Mouse (Mus musculus): ENCODE data around the gene Pde3b. TPM values are rescaled to one million over a fixed set of nuclear protein-coding genes. Genes with fewer than 3 reads are reported as not detected.

Pde3b gene
- polyA plus RNA-seq, 1 experiment = 31.1 TPM

GRCm38 (mm10) chr7:114429768-114430167 lies 14.7 kb downstream of the Pde3b start:
- no peak overlapping the region for H3K4me3 ChIP-seq (ENCODE audit: control insufficient read depth, low read depth, low read length)
- no peaks in the 10 kb centered on the region for H3K4me1 ChIP-seq (ENCODE audit: control insufficient read depth, insufficient read depth, low read length)
- H3K36me3 ChIP-seq (ENCODE audit: control insufficient read depth, insufficient read depth, low read length) = no peaks in the 10 kb centered on the region
- no peak for TF ChIP-seq CTCF (IDR thresholded peaks at IDR 0.05; ENCODE audit: control insufficient read depth, insufficient read depth, insufficient replicate concordance, low read depth, low read length)
- no peak for TF ChIP-seq POLR2A (IDR thresholded peaks at IDR 0.05; ENCODE audit: control insufficient read depth, low read depth, low read length)
- no peak overlapping the region for H3K27ac ChIP-seq (ENCODE audit: control insufficient read depth, insufficient read depth, low read depth, low read length)
- H3K27me3 ChIP-seq (ENCODE audit: control insufficient read depth, insufficient read depth, low read length) = no peaks in the 10 kb centered on the region

DNA sequence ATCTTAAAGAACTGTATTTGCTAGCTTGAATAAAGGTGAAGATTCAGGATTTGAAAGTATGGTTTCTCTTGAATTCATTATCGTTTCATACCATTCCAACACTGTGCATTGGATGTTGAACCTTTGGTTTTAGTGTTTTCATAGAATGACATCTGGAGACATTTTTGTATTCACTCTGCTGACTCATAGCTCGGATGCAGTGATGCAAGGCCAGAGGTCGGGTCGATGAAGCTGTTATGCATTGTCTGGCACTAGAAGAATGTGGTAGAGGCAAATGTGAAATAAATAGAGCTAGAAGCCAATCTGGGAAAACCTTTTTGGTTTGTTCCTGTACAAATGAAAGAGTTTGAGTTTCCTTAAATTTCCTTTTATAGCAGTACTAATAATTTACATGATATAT lies 16.9 kb downstream of the Pde3b start:
- Histone ChIP-seq H3K27me3 (ENCODE audit: control insufficient read depth, insufficient read depth, low read length) (no peaks in the 10 kb centered on the region), H3K27ac (ENCODE audit: control insufficient read depth, insufficient read depth, low read depth, low read length) (no peak overlapping the region), H3K36me3 (ENCODE audit: control insufficient read depth, insufficient read depth, low read length) (no peaks in the 10 kb centered on the region), H3K4me3 (ENCODE audit: control insufficient read depth, low read depth, low read length) (no peak overlapping the region), H3K4me1 (ENCODE audit: control insufficient read depth, insufficient read depth, low read length) (no peaks in the 10 kb centered on the region)
- no peak for TF ChIP-seq CTCF (IDR thresholded peaks at IDR 0.05; ENCODE audit: control insufficient read depth, insufficient read depth, insufficient replicate concordance, low read depth, low read length)
- TF ChIP-seq POLR2A (IDR thresholded peaks at IDR 0.05; ENCODE audit: control insufficient read depth, low read depth, low read length) = no peak

DNA sequence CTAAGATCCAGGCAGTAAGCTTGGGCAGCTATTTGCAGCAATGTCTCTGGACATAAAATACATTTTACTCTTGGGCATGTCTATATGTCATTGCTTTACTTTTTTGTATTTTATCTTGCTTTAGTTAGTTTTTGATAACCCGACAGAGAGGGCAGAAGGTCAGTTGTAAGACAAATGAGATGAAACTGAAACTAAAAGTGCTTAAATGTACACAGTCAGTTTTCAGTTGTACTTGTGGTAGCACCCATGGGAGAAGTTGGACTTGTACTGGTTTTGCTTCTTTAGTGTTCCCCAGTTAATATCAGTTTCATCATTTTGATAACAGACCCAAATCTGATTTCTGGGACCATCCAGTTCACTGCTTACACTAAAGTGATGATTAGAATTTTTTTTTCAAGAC lies 24.6 kb downstream of the Pde3b start:
- no peak for TF ChIP-seq CTCF (IDR thresholded peaks at IDR 0.05; ENCODE audit: control insufficient read depth, insufficient read depth, insufficient replicate concordance, low read depth, low read length)
- TF ChIP-seq POLR2A (IDR thresholded peaks at IDR 0.05; ENCODE audit: control insufficient read depth, low read depth, low read length) = no peak
- Histone ChIP-seq H3K27me3 (ENCODE audit: control insufficient read depth, insufficient read depth, low read length) (no peaks in the 10 kb centered on the region), H3K4me3 (ENCODE audit: control insufficient read depth, low read depth, low read length) (no peak overlapping the region), H3K4me1 (ENCODE audit: control insufficient read depth, insufficient read depth, low read length) (no peaks in the 10 kb centered on the region), H3K27ac (ENCODE audit: control insufficient read depth, insufficient read depth, low read depth, low read length) (no peak overlapping the region), H3K36me3 (ENCODE audit: control insufficient read depth, insufficient read depth, low read length) (no peaks in the 10 kb centered on the region)

GRCm38 (mm10) chr7:114440494-114440893 lies 25.4 kb downstream of the Pde3b start:
- H3K4me1 ChIP-seq (ENCODE audit: control insufficient read depth, insufficient read depth, low read length) = no peaks in the 10 kb centered on the region
- no peak overlapping the region for H3K27ac ChIP-seq (ENCODE audit: control insufficient read depth, insufficient read depth, low read depth, low read length)
- no peak overlapping the region for H3K4me3 ChIP-seq (ENCODE audit: control insufficient read depth, low read depth, low read length)
- no peak for TF ChIP-seq CTCF (IDR thresholded peaks at IDR 0.05; ENCODE audit: control insufficient read depth, insufficient read depth, insufficient replicate concordance, low read depth, low read length)
- no peak for TF ChIP-seq POLR2A (IDR thresholded peaks at IDR 0.05; ENCODE audit: control insufficient read depth, low read depth, low read length)
- H3K27me3 ChIP-seq (ENCODE audit: control insufficient read depth, insufficient read depth, low read length) = no peaks in the 10 kb centered on the region
- H3K36me3 ChIP-seq (ENCODE audit: control insufficient read depth, insufficient read depth, low read length) = no peaks in the 10 kb centered on the region

GRCm38 (mm10) chr7:114452876-114453275 lies 37.8 kb downstream of the Pde3b start:
- H3K27me3 ChIP-seq (ENCODE audit: control insufficient read depth, insufficient read depth, low read length) = no peaks in the 10 kb centered on the region
- TF ChIP-seq CTCF (IDR thresholded peaks at IDR 0.05; ENCODE audit: control insufficient read depth, insufficient read depth, insufficient replicate concordance, low read depth, low read length) (no peak), POLR2A (IDR thresholded peaks at IDR 0.05; ENCODE audit: control insufficient read depth, low read depth, low read length) (no peak)
- no peak overlapping the region for H3K27ac ChIP-seq (ENCODE audit: control insufficient read depth, insufficient read depth, low read depth, low read length)

DNA sequence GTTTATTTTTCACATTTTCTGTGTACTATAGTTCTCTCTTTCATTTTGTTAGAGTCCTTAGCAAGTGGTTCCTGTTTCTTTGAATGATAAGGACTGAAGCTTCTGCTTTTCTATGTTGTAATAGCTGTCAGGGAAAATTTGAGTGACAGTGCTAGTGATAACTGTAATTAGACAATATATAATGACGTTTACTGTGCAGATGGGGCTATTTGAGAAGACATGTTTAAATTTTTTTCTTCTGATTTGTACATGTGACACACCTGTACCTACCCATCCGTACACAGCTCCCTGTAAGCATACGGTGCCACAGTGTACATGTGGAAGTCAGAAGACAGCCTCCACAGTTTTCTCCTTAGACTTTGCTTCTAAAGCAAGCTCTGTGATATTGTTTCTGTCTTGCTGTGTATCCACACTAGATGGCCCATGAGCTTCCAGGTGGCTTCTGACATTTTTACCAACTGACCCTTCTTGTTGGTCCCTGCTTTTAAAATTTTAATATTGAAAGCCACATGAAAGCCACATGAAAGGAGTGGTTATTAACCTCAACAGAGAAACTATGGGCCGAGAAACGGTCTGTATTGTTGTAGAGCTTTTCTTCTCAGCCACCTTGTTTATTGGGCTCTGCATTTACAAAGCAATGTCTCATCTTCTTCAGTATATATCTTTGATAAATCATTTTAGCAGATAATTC lies 38.4 kb downstream of the Pde3b start:
- TF ChIP-seq CTCF (IDR thresholded peaks at IDR 0.05; ENCODE audit: control insufficient read depth, insufficient read depth, insufficient replicate concordance, low read depth, low read length) (no peak), POLR2A (IDR thresholded peaks at IDR 0.05; ENCODE audit: control insufficient read depth, low read depth, low read length) (no peak)
- Histone ChIP-seq H3K27me3 (ENCODE audit: control insufficient read depth, insufficient read depth, low read length) (no peaks in the 10 kb centered on the region), H3K27ac (ENCODE audit: control insufficient read depth, insufficient read depth, low read depth, low read length) (no peak overlapping the region), H3K4me1 (ENCODE audit: control insufficient read depth, insufficient read depth, low read length) (no peaks in the 10 kb centered on the region), H3K36me3 (ENCODE audit: control insufficient read depth, insufficient read depth, low read length) (no peaks in the 10 kb centered on the region), H3K4me3 (ENCODE audit: control insufficient read depth, low read depth, low read length) (no peak overlapping the region)

More at GRCm38 (mm10) chr7:114452876-114453275, 37.8 kb downstream of the Pde3b start:
- H3K36me3 ChIP-seq (ENCODE audit: control insufficient read depth, insufficient read depth, low read length) = no peaks in the 10 kb centered on the region
- no peak overlapping the region for H3K4me3 ChIP-seq (ENCODE audit: control insufficient read depth, low read depth, low read length)
- H3K4me1 ChIP-seq (ENCODE audit: control insufficient read depth, insufficient read depth, low read length) = no peaks in the 10 kb centered on the region

DNA sequence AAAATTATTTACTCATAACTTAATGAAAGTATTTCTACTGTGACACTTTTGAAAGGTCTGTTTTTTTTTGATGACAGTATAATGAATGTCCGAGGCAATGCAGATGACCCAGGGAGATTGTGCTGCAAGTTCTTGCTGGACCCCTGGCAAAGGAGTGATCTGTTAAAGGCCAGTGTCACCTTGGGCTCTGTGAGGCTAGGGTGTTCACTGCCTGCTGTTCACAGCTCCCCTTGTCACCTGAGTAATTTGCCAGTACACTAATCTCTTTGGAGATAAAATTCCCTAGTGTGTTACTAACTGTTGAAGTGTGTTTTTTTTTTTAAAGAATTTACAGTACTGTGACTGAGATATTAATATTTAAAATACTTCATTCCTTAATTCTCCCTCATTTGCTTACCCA lies 39.8 kb downstream of the Pde3b start:
- Histone ChIP-seq H3K4me1 (ENCODE audit: control insufficient read depth, insufficient read depth, low read length) (no peaks in the 10 kb centered on the region), H3K27me3 (ENCODE audit: control insufficient read depth, insufficient read depth, low read length) (no peaks in the 10 kb centered on the region), H3K36me3 (ENCODE audit: control insufficient read depth, insufficient read depth, low read length) (no peaks in the 10 kb centered on the region), H3K4me3 (ENCODE audit: control insufficient read depth, low read depth, low read length) (no peak overlapping the region), H3K27ac (ENCODE audit: control insufficient read depth, insufficient read depth, low read depth, low read length) (no peak overlapping the region)
- TF ChIP-seq CTCF (IDR thresholded peaks at IDR 0.05; ENCODE audit: control insufficient read depth, insufficient read depth, insufficient replicate concordance, low read depth, low read length) (no peak), POLR2A (IDR thresholded peaks at IDR 0.05; ENCODE audit: control insufficient read depth, low read depth, low read length) (no peak)
